10 mouse cellular contexts compared by ENCODE assay signal in genomic region chr11:54057428-54057827, GRCm38 (mm10). TPM values are rescaled to one million over a fixed set of nuclear protein-coding genes. Genes with fewer than 3 reads are reported as not detected.
DNase-seq lines count a peak whose midpoint lies in the region.
"Had no signal": no experiment of that assay in that cellular context is flagged by ENCODE, and none has a peak within 500 bp of the region (broad histone marks: within the 10 kb centered on the region; RNA-seq: fewer than 3 reads in every experiment).

No protein-coding gene starts in this region.

- peak; percentile 81 for DNase-seq in heart, adult 11 months
- DNase-seq in heart, postnatal 25 days (ENCODE audit: low spot score) = no peak
- peak; percentile 66 for DNase-seq in embryo, embryonic 9.5 days (ENCODE audit: extremely low spot score)
- DNase-seq in forelimb bud, embryonic 11.5 days (ENCODE audit: low read depth, low spot score) = peak; percentile 74
- peak; percentile 59 for DNase-seq in mesoderm, embryonic 11.5 days (ENCODE audit: low read depth, low spot score)
- no peak for DNase-seq in testis, postnatal 14 days (ENCODE audit: low spot score)
- no peak for DNase-seq in cerebellum, adult 9-11 months
- DNase-seq in cerebellum, adult 11-12 months = no peak
- DNase-seq: kidney, postnatal 36 days had no signal

- intact Hi-C loops in heart, postnatal 25 days (cut with DNase I) = no loop called here

RNA-seq across cellular contexts. Expression of gene Pdlim4, which starts 11.4 kb away (rescaled TPM):
- total RNA-seq in heart, postnatal 25 days (2021) = 10 to 100 TPM; 34.4 to 42.1 TPM

RNA-seq across cellular contexts. Expression of gene Slc22a4, which starts 29.5 kb away (rescaled TPM):
- 1 to 10 TPM; 5.0 to 5.7 TPM for total RNA-seq in heart, postnatal 25 days (2021)
- total RNA-seq: G1E had no signal

RNA-seq across cellular contexts. Expression of gene P4ha2, which starts 42.5 kb away (rescaled TPM):
- 10 to 100 TPM; 56.6 to 61.7 TPM for total RNA-seq in heart, postnatal 25 days (2021)

Comparison
In these comparisons a context has a peak if more than half of its experiments do, and no peak if none do; other contexts are left out.
1. DNase-seq: peak in heart, adult 11 months (single experiment), embryo, embryonic 9.5 days (single experiment), forelimb bud, embryonic 11.5 days (single experiment) and mesoderm, embryonic 11.5 days (single experiment); none in heart, postnatal 25 days (single experiment), testis, postnatal 14 days (single experiment), cerebellum, adult 9-11 months (single experiment) and cerebellum, adult 11-12 months (single experiment).